Mouse (Mus musculus) E14TG2a.4 (cell line): ENCODE measurements at regions not wholly inside any gene's neighbourhood (a gene's known extent, or its start where the extent isn't known, plus 50 kb on each side); places are given as distances from the start of the nearest gene placed in this dataset.

Experiments used
- CTCF ChIP-seq: conservative IDR thresholded peaks from 2 replicates; pipeline ENCODE4 v1.5.1; 2014; ENCODE audit warnings: low read length
- POU5F1 ChIP-seq: IDR thresholded peaks from 2 replicates; pipeline ENCODE4 v1.6.1; 2014; ENCODE audit warnings: low read length, borderline replicate concordance

GRCm38 (mm10) chr10:118739849-118740481 lies 130.0 kb downstream of the Dyrk2 start:
- TF ChIP-seq CTCF (no peak), POU5F1 (no peak)
